Mouse (Mus musculus) hindbrain, postnatal 0 days (tissue): ENCODE measurements at regions not wholly inside any gene's neighbourhood (a gene's known extent, or its start where the extent isn't known, plus 50 kb on each side); places are given as distances from the start of the nearest gene placed in this dataset.
A peak's percentile ranks its signal among the peaks of the same experiment; 100 is the strongest.

ENCODE experiments used
- ATAC-seq: fragments of 200-750 bp; cut with Nextera tagmentation; 2 replicates; pipeline ENCODE4 v1.8.0; 2017; ENCODE audit warnings: mild to moderate bottlenecking, moderate TSS enrichment, moderate library complexity
- DNase-seq: peaks from one replicate; pipeline ENCODE4 v3.0.0-alpha.2; 2015; ENCODE audit warnings: low spot score
- H3K27ac ChIP-seq: fragments of 300-500 bp; sonication (generic); 2 replicates; pipeline ENCODE4 v1.5.1; 2014; ENCODE audit warnings: mild to moderate bottlenecking
- H3K27me3 ChIP-seq: fragments of 300-500 bp; sonication (generic); 2 replicates; pipeline ENCODE4 v1.6.1; 2014; ENCODE audit warnings: low read length, mixed read lengths; ENCODE audit not compliant: insufficient read depth
- H3K36me3 ChIP-seq: fragments of 300-500 bp; sonication (generic); 2 replicates; pipeline ENCODE4 v1.6.1; 2014; ENCODE audit warnings: low read length, mixed read lengths; ENCODE audit not compliant: insufficient read depth
- H3K4me1 ChIP-seq: fragments of 300-500 bp; sonication (generic); 2 replicates; pipeline ENCODE4 v1.6.1; 2014; ENCODE audit warnings: antibody characterized with exemption, low read length, mixed read lengths; ENCODE audit not compliant: insufficient read depth
- H3K4me2 ChIP-seq: fragments of 300-500 bp; sonication (generic); 2 replicates; pipeline ENCODE4 v1.6.1; 2014; ENCODE audit warnings: low read depth, mild to moderate bottlenecking, low read length, moderate library complexity, mixed read lengths
- H3K4me3 ChIP-seq: fragments of 300-500 bp; sonication (generic); 2 replicates; pipeline ENCODE4 v1.5.1; 2014; ENCODE audit warnings: low read length
- H3K9ac ChIP-seq: fragments of 300-500 bp; sonication (generic); replicated peaks from 2 replicates; pipeline ENCODE4 v1.6.1; 2014; ENCODE audit warnings: mild to moderate bottlenecking, low read length, moderate library complexity, mixed read lengths
- H3K9me3 ChIP-seq: fragments of 300-500 bp; sonication (generic); 2 replicates; pipeline ENCODE4 v1.6.1; 2016; ENCODE audit warnings: low read length, mixed read lengths
- CTCF ChIP-seq: IDR thresholded peaks from 2 replicates; pipeline ENCODE4 v1.5.1; 2016; ENCODE audit warnings: antibody characterized with exemption, control low read depth, low read depth
- WGBS: fragments of 180-500 bp; shearing (Covaris S2); extraction: QIAGEN DNeasy Blood & Tissue Kit; methylation state at CpG from one replicate; pipeline ENCODE4 v1.1.7; 2014; 5-methylcytosine and 5-hydroxymethylcytosine counted together

DNA sequence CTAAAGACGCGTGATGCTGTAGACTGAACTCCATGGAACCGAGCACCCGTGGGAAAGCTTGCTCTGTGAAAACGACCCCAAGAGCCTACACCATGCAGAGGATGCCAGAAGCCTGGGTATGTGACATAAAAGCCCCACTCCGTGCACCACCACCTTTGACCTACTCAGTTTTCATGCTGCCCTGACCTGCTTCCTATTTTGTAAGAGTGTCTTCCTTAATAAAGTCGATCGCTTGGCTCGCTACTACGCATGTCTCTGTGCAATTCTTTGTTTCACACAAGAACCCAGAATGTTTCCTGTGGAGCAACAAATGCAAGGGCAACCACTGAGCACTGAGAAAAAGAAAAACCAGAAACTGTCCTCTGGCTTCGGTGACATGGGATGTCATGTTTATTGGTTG is 60.5 kb downstream of the Sec61b start:
- WGBS = 54% methylated on average over 11 of the region's 11 CpGs
- Histone ChIP-seq H3K9ac (no peak overlapping the region), H3K4me3 (no peak overlapping the region), H3K9me3 (no peaks in the 10 kb centered on the region), H3K4me2 (no peak overlapping the region), H3K4me1 (no peaks in the 10 kb centered on the region), H3K36me3 (no peaks in the 10 kb centered on the region), H3K27ac (no peak overlapping the region), H3K27me3 (no peaks in the 10 kb centered on the region)
- ATAC-seq = no peak
- TF ChIP-seq CTCF = no peak
- no peak for DNase-seq

- H3K4me2 ChIP-seq = no peak overlapping the region
- no peak for TF ChIP-seq CTCF
- WGBS = 74% methylated on average over 3 of the region's 3 CpGs
- no peaks in the 10 kb centered on the region for H3K4me1 ChIP-seq
- ATAC-seq (no peak), DNase-seq (no peak)
- no peaks in the 10 kb centered on the region for H3K27me3 ChIP-seq
- H3K9me3 ChIP-seq = no peaks in the 10 kb centered on the region
- H3K9ac ChIP-seq = no peak overlapping the region
- H3K27ac ChIP-seq = no peak overlapping the region
- no peak overlapping the region for H3K4me3 ChIP-seq
- no peaks in the 10 kb centered on the region for H3K36me3 ChIP-seq
These were observed 93.2 kb downstream of the Sec61b start for GRCm38 (mm10) chr4:47567694-47568093.

- no peak overlapping the region for H3K4me2 ChIP-seq
- H3K4me1 ChIP-seq = no peaks in the 10 kb centered on the region
- H3K9me3 ChIP-seq = no peaks in the 10 kb centered on the region
- H3K27me3 ChIP-seq = no peaks in the 10 kb centered on the region
- no peak for DNase-seq
- no peak for ATAC-seq
- WGBS = 90% methylated on average over 5 of the region's 5 CpGs
- H3K27ac ChIP-seq = no peak overlapping the region
- no peak overlapping the region for H3K9ac ChIP-seq
- TF ChIP-seq CTCF = no peak
- H3K36me3 ChIP-seq = no peaks in the 10 kb centered on the region
- no peak overlapping the region for H3K4me3 ChIP-seq
These were observed 96.4 kb downstream of the Sec61b start for GRCm38 (mm10) chr4:47570846-47571245.

GRCm38 (mm10) chr4:47576011-47576410 is 101.6 kb downstream of the Sec61b start:
- Histone ChIP-seq H3K9ac (no peak overlapping the region), H3K4me2 (no peak overlapping the region), H3K9me3 (no peaks in the 10 kb centered on the region), H3K27me3 (no peaks in the 10 kb centered on the region), H3K27ac (no peak overlapping the region), H3K36me3 (no peaks in the 10 kb centered on the region), H3K4me3 (no peak overlapping the region), H3K4me1 (no peaks in the 10 kb centered on the region)
- TF ChIP-seq CTCF = no peak
- WGBS = 71% methylated on average over 4 of the region's 4 CpGs
- DNase-seq (no peak), ATAC-seq (no peak)

GRCm38 (mm10) chr4:47577490-47577889 is 103.0 kb downstream of the Sec61b start:
- DNase-seq (peak; percentile 64), ATAC-seq (peak; percentile 43; the same call in 1 of the 2 replicates)
- no peak overlapping the region for H3K4me3 ChIP-seq
- TF ChIP-seq CTCF = peak; percentile 71
- H3K4me2 ChIP-seq = no peak overlapping the region
- H3K27me3 ChIP-seq = no peaks in the 10 kb centered on the region
- H3K27ac ChIP-seq = no peak overlapping the region
- H3K36me3 ChIP-seq = no peaks in the 10 kb centered on the region
- no peaks in the 10 kb centered on the region for H3K4me1 ChIP-seq
- 76% methylated on average over 3 of the region's 3 CpGs for WGBS
- H3K9ac ChIP-seq = no peak overlapping the region
- no peaks in the 10 kb centered on the region for H3K9me3 ChIP-seq

- Histone ChIP-seq H3K9me3 (no peaks in the 10 kb centered on the region), H3K9ac (no peak overlapping the region), H3K4me1 (no peaks in the 10 kb centered on the region), H3K27ac (no peak overlapping the region), H3K36me3 (no peaks in the 10 kb centered on the region), H3K27me3 (no peaks in the 10 kb centered on the region), H3K4me3 (no peak overlapping the region), H3K4me2 (no peak overlapping the region)
- 83% methylated on average over 10 of the region's 10 CpGs for WGBS
- TF ChIP-seq CTCF = no peak
- ATAC-seq = no peak
- DNase-seq = no peak
These were observed 104.2 kb downstream of the Sec61b start for GRCm38 (mm10) chr4:47578637-47579036.

- ATAC-seq = no peak
- Histone ChIP-seq H3K9ac (no peak overlapping the region), H3K36me3 (no peaks in the 10 kb centered on the region), H3K4me3 (no peak overlapping the region), H3K27ac (no peak overlapping the region), H3K27me3 (no peaks in the 10 kb centered on the region), H3K4me1 (no peaks in the 10 kb centered on the region), H3K9me3 (no peaks in the 10 kb centered on the region), H3K4me2 (no peak overlapping the region)
- no peak for DNase-seq
- 96% methylated on average over 5 of the region's 5 CpGs for WGBS
- no peak for TF ChIP-seq CTCF
These were observed 106.1 kb downstream of the Sec61b start for GRCm38 (mm10) chr4:47580556-47580955.
